Mouse (Mus musculus): Measurements from ENCODE around the gene Ttll5. TPM values are rescaled to one million over a fixed set of nuclear protein-coding genes. Genes with fewer than 3 reads are reported as not detected.
A peak's percentile ranks its signal among the peaks of the same experiment; 100 is the strongest.

The Ttll5 gene
- polyA plus RNA-seq, 1 experiment from 2014 or later = 16.1 TPM

- Histone ChIP-seq H3K4me3 (replicated peaks; ENCODE audit: low read depth, low read length) (no peak overlapping the region), H3K36me3 (ENCODE audit: control insufficient read depth, insufficient read depth, low read length) (no peaks in the 10 kb centered on the region), H3K27ac (replicated peaks; ENCODE audit: low read depth, low read length) (no peak overlapping the region), H3K9ac (replicated peaks; ENCODE audit: low read length) (no peak overlapping the region), H3K9me3 (ENCODE audit: control insufficient read depth, low read length) (no peaks in the 10 kb centered on the region), H3K4me2 (ENCODE audit: low read length) (no peak overlapping the region), H3K27me3 (ENCODE audit: control insufficient read depth, insufficient read depth, low read length) (no peaks in the 10 kb centered on the region), H3K4me1 (ENCODE audit: control insufficient read depth, insufficient read depth, low read length) (no peaks in the 10 kb centered on the region)
- WGBS = 95% methylated on average over 5 of the region's 5 CpGs
- ATAC-seq (ENCODE audit: low FRiP score, low TSS enrichment) (no peak), DNase-seq (no peak)
Measured at GRCm38 (mm10) chr12:86051477-86051876, 227.0 kb downstream of the Ttll5 start.

- Histone ChIP-seq H3K9ac (replicated peaks; ENCODE audit: low read length) (no peak overlapping the region), H3K4me2 (ENCODE audit: low read length) (no peak overlapping the region), H3K9me3 (ENCODE audit: control insufficient read depth, low read length) (no peaks in the 10 kb centered on the region), H3K4me1 (ENCODE audit: control insufficient read depth, insufficient read depth, low read length) (no peaks in the 10 kb centered on the region), H3K27ac (replicated peaks; ENCODE audit: low read depth, low read length) (no peak overlapping the region), H3K27me3 (ENCODE audit: control insufficient read depth, insufficient read depth, low read length) (no peaks in the 10 kb centered on the region), H3K4me3 (replicated peaks; ENCODE audit: low read depth, low read length) (no peak overlapping the region), H3K36me3 (ENCODE audit: control insufficient read depth, insufficient read depth, low read length) (no peaks in the 10 kb centered on the region)
- DNase-seq = no peak
- ATAC-seq (ENCODE audit: low FRiP score, low TSS enrichment) = no peak
- 98% methylated on average over 2 of the region's 2 CpGs for WGBS
Measured at GRCm38 (mm10) chr12:86055306-86055705, 230.8 kb downstream of the Ttll5 start.

- no peaks in the 10 kb centered on the region for H3K9me3 ChIP-seq (ENCODE audit: control insufficient read depth, low read length)
- H3K9ac ChIP-seq (replicated peaks; ENCODE audit: low read length) = no peak overlapping the region
- DNase-seq = no peak
- no peak overlapping the region for H3K27ac ChIP-seq (replicated peaks; ENCODE audit: low read depth, low read length)
- WGBS = 87% methylated on average over 8 of the region's 8 CpGs
- ATAC-seq (ENCODE audit: low FRiP score, low TSS enrichment) = no peak
- H3K4me1 ChIP-seq (ENCODE audit: control insufficient read depth, insufficient read depth, low read length) = no peaks in the 10 kb centered on the region
- H3K4me3 ChIP-seq (replicated peaks; ENCODE audit: low read depth, low read length) = no peak overlapping the region
- no peaks in the 10 kb centered on the region for H3K36me3 ChIP-seq (ENCODE audit: control insufficient read depth, insufficient read depth, low read length)
- H3K27me3 ChIP-seq (ENCODE audit: control insufficient read depth, insufficient read depth, low read length) = no peaks in the 10 kb centered on the region
- H3K4me2 ChIP-seq (ENCODE audit: low read length) = no peak overlapping the region
Measured at GRCm38 (mm10) chr12:86056976-86057375, 232.5 kb downstream of the Ttll5 start.

GRCm38 (mm10) chr12:86057516-86057915, 233.1 kb downstream of the Ttll5 start:
- Histone ChIP-seq H3K4me2 (ENCODE audit: low read length) (no peak overlapping the region), H3K4me1 (ENCODE audit: control insufficient read depth, insufficient read depth, low read length) (no peaks in the 10 kb centered on the region), H3K27ac (replicated peaks; ENCODE audit: low read depth, low read length) (no peak overlapping the region), H3K9ac (replicated peaks; ENCODE audit: low read length) (no peak overlapping the region), H3K27me3 (ENCODE audit: control insufficient read depth, insufficient read depth, low read length) (no peaks in the 10 kb centered on the region), H3K4me3 (replicated peaks; ENCODE audit: low read depth, low read length) (no peak overlapping the region), H3K36me3 (ENCODE audit: control insufficient read depth, insufficient read depth, low read length) (no peaks in the 10 kb centered on the region), H3K9me3 (ENCODE audit: control insufficient read depth, low read length) (no peaks in the 10 kb centered on the region)
- DNase-seq (no peak), ATAC-seq (ENCODE audit: low FRiP score, low TSS enrichment) (no peak)
- 89% methylated on average over 8 of the region's 8 CpGs for WGBS

GRCm38 (mm10) chr12:86059341-86059740, 234.9 kb downstream of the Ttll5 start:
- no peaks in the 10 kb centered on the region for H3K4me1 ChIP-seq (ENCODE audit: control insufficient read depth, insufficient read depth, low read length)
- WGBS = 89% methylated on average over 6 of the region's 6 CpGs
- DNase-seq = no peak

GRCm38 (mm10) chr12:86064796-86065195, 240.3 kb downstream of the Ttll5 start:
- Histone ChIP-seq H3K36me3 (ENCODE audit: control insufficient read depth, insufficient read depth, low read length) (no peaks in the 10 kb centered on the region), H3K4me2 (ENCODE audit: low read length) (no peak overlapping the region), H3K4me1 (ENCODE audit: control insufficient read depth, insufficient read depth, low read length) (no peaks in the 10 kb centered on the region), H3K27ac (replicated peaks; ENCODE audit: low read depth, low read length) (no peak overlapping the region), H3K9ac (replicated peaks; ENCODE audit: low read length) (no peak overlapping the region), H3K9me3 (ENCODE audit: control insufficient read depth, low read length) (no peaks in the 10 kb centered on the region), H3K4me3 (replicated peaks; ENCODE audit: low read depth, low read length) (no peak overlapping the region), H3K27me3 (ENCODE audit: control insufficient read depth, insufficient read depth, low read length) (no peaks in the 10 kb centered on the region)
- DNase-seq (no peak), ATAC-seq (ENCODE audit: low FRiP score, low TSS enrichment) (no peak)

More at GRCm38 (mm10) chr12:86059341-86059740, 234.9 kb downstream of the Ttll5 start:
- Histone ChIP-seq H3K4me3 (replicated peaks; ENCODE audit: low read depth, low read length) (no peak overlapping the region), H3K36me3 (ENCODE audit: control insufficient read depth, insufficient read depth, low read length) (no peaks in the 10 kb centered on the region), H3K9ac (replicated peaks; ENCODE audit: low read length) (no peak overlapping the region), H3K4me2 (ENCODE audit: low read length) (no peak overlapping the region), H3K27me3 (ENCODE audit: control insufficient read depth, insufficient read depth, low read length) (no peaks in the 10 kb centered on the region), H3K27ac (replicated peaks; ENCODE audit: low read depth, low read length) (no peak overlapping the region), H3K9me3 (ENCODE audit: control insufficient read depth, low read length) (no peaks in the 10 kb centered on the region)
- ATAC-seq (ENCODE audit: low FRiP score, low TSS enrichment) = no peak

GRCm38 (mm10) chr12:86071432-86071831, 247.0 kb downstream of the Ttll5 start:
- 0 out of 2 replicates have a peak, but pooled peaks cover 3% of the 10 kb centered on the region for H3K27me3 ChIP-seq (ENCODE audit: control insufficient read depth, insufficient read depth, low read length)
- no peak overlapping the region for H3K4me2 ChIP-seq (ENCODE audit: low read length)
- DNase-seq (peak; percentile 17), ATAC-seq (ENCODE audit: low FRiP score, low TSS enrichment) (no peak)
- H3K4me3 ChIP-seq (replicated peaks; ENCODE audit: low read depth, low read length) = no peak overlapping the region
- no peaks in the 10 kb centered on the region for H3K9me3 ChIP-seq (ENCODE audit: control insufficient read depth, low read length)
- H3K4me1 ChIP-seq (ENCODE audit: control insufficient read depth, insufficient read depth, low read length) = peaks cover 4% of the 10 kb centered on the region; the same call in 1 of the 2 replicates
- 81% methylated on average over 6 of the region's 6 CpGs for WGBS
- no peaks in the 10 kb centered on the region for H3K36me3 ChIP-seq (ENCODE audit: control insufficient read depth, insufficient read depth, low read length)
- H3K9ac ChIP-seq (replicated peaks; ENCODE audit: low read length) = no peak overlapping the region
- H3K27ac ChIP-seq (replicated peaks; ENCODE audit: low read depth, low read length) = no peak overlapping the region

GRCm38 (mm10) chr12:86074681-86075080, 250.2 kb downstream of the Ttll5 start:
- no peaks in the 10 kb centered on the region for H3K9me3 ChIP-seq (ENCODE audit: control insufficient read depth, low read length)
- 67% methylated on average over 12 of the region's 12 CpGs for WGBS
- no peak overlapping the region for H3K9ac ChIP-seq (replicated peaks; ENCODE audit: low read length)
- no peak for DNase-seq
- H3K4me3 ChIP-seq (replicated peaks; ENCODE audit: low read depth, low read length) = no peak overlapping the region
- no peak overlapping the region for H3K27ac ChIP-seq (replicated peaks; ENCODE audit: low read depth, low read length)
- no peak overlapping the region for H3K4me2 ChIP-seq (ENCODE audit: low read length)
- H3K36me3 ChIP-seq (ENCODE audit: control insufficient read depth, insufficient read depth, low read length) = no peaks in the 10 kb centered on the region
- 0 out of 2 replicates have a peak, but pooled peaks cover 14% of the 10 kb centered on the region for H3K27me3 ChIP-seq (ENCODE audit: control insufficient read depth, insufficient read depth, low read length)
- H3K4me1 ChIP-seq (ENCODE audit: control insufficient read depth, insufficient read depth, low read length) = peaks cover 23% of the 10 kb centered on the region
- no peak for ATAC-seq (ENCODE audit: low FRiP score, low TSS enrichment)

- Histone ChIP-seq H3K9ac (replicated peaks; ENCODE audit: low read length) (no peak overlapping the region), H3K36me3 (ENCODE audit: control insufficient read depth, insufficient read depth, low read length) (no peaks in the 10 kb centered on the region), H3K4me3 (replicated peaks; ENCODE audit: low read depth, low read length) (no peak overlapping the region), H3K4me2 (ENCODE audit: low read length) (no peak overlapping the region), H3K27ac (replicated peaks; ENCODE audit: low read depth, low read length) (no peak overlapping the region), H3K27me3 (ENCODE audit: control insufficient read depth, insufficient read depth, low read length) (peaks cover 14% of the 10 kb centered on the region; the same call in 1 of the 2 replicates), H3K4me1 (ENCODE audit: control insufficient read depth, insufficient read depth, low read length) (peaks cover 23% of the 10 kb centered on the region), H3K9me3 (ENCODE audit: control insufficient read depth, low read length) (no peaks in the 10 kb centered on the region)
- ATAC-seq (ENCODE audit: low FRiP score, low TSS enrichment) (no peak), DNase-seq (no peak)
- 89% methylated on average over 7 of the region's 7 CpGs for WGBS
Measured at GRCm38 (mm10) chr12:86075358-86075757, 250.9 kb downstream of the Ttll5 start.

Data from midbrain, embryonic 14.5 days (tissue).